Mouse (Mus musculus): ENCODE measurements at regions not wholly inside any gene's neighbourhood (a gene's known extent, or its start where the extent isn't known, plus 50 kb on each side); places are given as distances from the start of the nearest gene placed in this dataset.

DNA sequence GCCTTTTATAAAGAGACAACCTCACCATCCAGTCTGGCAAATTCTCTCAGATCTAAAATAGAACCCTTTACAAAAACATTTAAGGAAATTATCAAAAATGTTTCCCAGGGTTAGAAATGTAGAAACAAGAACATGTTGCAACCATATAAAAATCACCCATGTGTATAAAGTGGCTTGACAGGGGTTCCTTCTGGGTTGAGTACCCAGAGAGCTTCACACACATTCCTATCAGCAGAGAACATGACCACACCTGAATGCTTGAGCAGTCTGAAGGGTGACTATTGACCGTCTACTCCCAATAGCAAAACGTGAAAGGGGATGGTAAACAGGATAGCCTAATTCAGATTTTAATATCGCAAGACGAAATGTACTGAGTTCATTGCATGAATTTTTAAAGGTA, 57.8 kb upstream of the Zfand5 start:
- DNase-seq (ENCODE audit: low read depth, low spot score) = no peak

DNA sequence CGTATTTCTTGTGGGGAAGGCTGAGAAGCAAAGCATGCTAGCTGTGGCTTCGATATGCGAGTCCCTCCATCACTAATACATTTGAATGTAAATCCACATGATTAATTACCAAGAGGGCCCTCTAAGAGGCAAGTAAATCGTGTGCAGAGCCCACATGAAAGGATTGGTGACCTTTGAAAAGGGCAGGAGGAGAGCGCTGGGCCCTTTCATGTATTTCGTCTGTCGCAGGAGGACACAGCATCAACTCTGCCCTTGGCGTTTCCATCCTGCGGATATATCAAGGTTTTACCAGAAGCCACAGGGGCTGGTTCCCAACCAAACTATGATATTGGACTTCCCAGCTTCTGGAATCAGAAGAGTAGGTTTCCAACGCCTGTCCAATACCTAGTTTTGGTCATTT, 78.6 kb upstream of the Zfand5 start:
- DNase-seq (ENCODE audit: low read depth, low spot score) = no peak

DNA sequence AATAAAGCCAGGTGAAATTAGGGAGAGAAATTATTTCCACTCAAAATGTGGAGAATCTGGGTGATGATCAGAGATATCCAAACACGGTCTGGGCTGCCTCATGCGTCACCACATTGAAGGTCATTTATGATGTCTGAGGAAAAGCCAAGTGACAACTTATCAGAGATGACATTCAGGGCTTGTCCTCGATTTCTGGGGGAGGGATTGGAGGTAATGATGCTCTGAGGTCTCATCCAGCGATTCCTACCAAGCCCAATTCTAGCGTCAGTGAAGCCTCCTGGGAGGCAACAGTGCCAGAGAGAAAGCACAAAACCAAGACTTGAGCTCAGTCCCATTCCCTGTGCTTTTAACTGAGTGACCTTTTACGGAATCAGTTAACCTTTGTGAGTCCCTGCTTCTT, 79.5 kb upstream of the Zfand5 start:
- no peak for DNase-seq (ENCODE audit: low read depth, low spot score)

DNA sequence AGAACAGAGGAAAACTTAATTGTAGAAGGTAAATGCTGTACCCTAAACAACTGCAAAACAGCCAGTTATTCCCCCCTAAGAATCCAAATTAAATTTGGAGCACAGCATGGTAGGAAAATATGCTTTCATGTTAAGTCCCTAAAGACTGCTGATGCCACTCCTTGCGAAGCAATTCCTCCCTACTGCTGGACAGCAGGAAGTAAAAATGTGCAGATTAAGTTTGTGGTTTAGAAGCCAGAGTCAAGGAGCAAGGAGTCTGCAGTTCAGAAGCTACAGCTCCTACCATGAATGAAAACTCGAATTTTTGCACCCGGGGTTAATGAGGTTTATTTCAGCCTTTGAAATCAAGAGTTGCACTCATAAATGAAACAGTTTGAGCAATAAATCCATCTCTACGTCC, 82.9 kb upstream of the Zfand5 start:
- DNase-seq (ENCODE audit: low read depth, low spot score) = no peak

DNA sequence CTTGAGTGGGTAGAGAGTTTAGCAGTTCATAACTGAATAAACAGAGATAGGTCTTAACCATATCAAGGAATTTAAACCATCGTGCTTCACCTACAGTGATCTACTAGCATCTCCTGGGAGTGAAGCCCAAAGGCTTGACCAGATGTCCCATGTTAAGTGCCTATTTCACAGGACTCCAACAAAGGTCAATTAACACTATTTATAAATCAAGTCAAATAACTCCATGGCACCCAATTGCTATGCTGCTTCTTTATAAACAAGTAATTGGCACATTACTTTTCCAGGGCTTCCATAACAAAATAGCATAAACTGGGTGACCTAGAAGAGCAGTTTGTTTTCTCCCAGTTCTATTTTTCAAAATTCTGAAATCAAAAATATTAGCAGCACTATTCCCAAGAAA, 85.4 kb upstream of the Zfand5 start:
- DNase-seq (ENCODE audit: low read depth, low spot score) = no peak

DNA sequence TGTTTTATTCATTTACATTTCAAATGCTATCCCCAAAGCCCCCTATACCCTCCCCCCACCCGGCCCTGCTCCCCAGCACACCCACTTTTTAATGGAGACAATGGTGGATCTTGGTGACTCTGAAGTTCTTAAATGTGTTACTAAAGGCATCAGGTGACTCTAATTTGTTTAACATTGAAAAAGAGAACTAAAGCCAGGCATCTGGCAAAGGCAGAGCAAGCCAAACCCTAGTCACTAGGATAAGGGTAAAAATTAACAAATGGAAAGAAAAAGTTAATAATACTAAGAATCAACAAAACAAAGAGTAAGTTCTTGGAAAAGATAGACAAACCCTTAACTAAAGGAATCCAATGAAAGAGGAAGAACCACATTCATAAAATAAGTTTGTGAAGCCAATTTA, 86.1 kb upstream of the Zfand5 start:
- no peak for DNase-seq (ENCODE audit: low read depth, low spot score)

DNA sequence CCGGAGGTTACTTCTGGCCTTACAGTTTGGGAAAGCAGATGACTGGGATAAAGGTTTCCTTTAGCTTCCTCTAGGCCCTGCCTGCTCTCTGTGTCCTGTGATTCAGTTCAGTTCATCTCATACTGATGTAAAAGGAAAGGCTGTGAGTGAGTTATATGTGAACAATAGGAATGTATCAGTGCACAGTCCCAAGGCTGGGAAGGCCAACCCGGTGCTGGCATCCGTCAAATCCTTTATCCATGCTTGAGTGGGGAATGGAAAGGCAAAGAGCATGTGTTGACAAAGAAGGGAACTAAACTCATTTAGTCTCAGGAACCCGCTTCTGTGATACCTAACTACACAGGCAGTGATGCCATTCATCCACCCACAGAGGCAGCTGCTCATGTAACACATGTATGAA, 89.0 kb upstream of the Zfand5 start:
- DNase-seq (ENCODE audit: low read depth, low spot score) = no peak

DNA sequence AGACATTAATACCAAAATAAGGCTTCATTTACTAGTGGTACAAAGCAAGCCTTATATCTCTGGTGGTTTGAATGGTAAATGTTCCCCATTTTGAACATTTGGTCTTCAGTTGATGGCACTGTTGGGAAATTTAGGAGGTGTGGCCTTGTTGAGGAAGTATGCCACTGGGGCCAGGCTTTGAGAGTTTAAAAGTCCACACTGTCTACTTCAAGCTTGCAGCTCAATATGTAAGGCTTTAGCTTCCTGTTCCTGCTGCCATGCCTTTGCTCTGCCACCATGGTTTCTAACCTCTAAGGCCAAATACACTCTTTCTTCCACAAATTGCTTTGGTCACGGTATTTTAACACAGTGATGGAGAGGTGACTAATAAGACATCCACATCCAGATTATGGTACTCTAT, 92.2 kb upstream of the Zfand5 start:
- no peak for DNase-seq (ENCODE audit: low read depth, low spot score)

DNA sequence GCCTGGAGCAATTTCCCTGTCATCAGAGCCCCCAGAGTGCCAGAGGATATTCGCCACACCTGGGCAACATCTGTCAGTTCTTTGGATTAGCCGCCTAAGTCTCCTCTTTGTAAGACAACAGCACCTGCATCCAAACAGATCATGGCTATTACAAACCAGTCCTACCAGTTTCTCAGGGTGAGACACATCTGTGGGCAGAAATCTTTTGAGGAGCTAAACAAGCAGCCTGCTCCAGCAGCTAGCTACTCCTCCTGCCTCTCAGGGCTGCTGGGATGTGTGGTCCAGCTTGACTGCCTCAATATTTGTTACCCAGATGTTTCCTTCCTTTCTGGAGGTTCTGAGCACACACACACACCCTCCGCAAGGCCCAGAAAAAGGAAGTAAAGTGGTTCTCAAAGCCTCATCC, 96.6 kb upstream of the Zfand5 start:
- DNase-seq (ENCODE audit: low read depth, low spot score) = peak; percentile 2

DNA sequence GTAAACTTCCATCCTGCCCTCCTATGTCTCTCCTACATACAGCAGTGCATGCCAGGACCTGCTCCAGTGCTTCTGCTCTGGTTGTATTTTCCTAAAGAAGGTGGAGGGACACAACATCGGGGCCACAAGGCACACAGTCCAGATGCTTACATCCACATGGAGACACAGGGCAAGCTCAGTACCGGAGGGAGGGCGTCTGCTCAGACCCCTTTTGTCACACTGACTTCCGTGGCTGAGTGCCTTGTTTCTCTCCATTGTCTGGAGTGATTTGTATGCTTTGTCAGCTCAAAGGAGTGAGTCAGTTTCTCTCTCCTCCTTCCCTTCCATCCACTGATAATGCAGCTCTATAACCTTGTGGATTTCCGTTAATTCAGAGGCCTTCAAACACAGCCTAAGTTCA, 97.4 kb upstream of the Zfand5 start:
- DNase-seq (ENCODE audit: low read depth, low spot score) = no peak

DNA sequence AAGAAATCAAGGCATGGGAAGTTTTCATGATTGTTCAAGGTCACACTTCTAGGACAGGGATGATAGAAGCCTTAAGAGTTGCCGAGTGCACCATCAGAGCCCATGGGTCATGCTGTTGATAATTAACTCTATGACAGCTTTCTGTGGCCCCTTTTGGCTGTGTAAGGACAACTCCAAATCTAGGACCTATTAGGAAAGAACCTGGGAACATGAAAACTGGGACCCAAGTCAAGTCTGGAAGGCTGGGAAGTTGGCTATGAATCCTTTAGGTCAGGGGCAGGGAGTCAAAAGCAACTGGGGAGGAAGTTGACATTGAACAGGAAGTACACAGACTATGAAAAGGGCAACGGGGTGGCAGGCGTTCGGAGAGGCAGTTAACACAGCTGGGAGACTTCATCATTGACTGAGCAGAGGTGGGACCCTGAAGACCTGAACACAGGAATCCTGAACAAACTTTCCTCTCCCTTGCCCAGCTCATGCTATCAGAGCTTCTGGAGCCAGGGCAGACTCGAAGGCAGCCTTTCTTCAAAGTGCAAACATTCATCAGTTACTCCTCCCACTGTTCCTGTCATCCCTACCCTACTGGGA, 98.1 kb upstream of the Zfand5 start:
- DNase-seq (ENCODE audit: low read depth, low spot score) = no peak

DNA sequence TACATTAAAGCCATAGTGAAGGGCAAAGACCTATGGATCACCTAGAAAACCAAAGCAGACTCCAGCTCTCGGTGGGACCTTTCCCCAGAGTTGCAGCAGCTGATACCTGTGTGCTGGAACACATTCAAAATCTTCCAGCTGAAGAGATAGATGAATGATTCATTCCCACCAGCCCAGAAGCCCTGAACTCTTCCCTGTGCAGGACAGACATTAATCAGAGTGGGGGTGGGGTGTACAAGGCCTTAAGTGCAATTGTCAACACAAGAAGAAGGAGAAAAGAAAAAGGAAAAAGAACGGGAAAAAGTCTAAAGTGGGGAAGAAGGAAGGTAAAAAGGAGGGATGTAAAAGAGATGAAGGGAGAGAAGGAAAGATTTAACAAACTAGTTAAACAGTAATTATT, 100.9 kb upstream of the Zfand5 start:
- no peak for DNase-seq (ENCODE audit: low read depth, low spot score)

DNA sequence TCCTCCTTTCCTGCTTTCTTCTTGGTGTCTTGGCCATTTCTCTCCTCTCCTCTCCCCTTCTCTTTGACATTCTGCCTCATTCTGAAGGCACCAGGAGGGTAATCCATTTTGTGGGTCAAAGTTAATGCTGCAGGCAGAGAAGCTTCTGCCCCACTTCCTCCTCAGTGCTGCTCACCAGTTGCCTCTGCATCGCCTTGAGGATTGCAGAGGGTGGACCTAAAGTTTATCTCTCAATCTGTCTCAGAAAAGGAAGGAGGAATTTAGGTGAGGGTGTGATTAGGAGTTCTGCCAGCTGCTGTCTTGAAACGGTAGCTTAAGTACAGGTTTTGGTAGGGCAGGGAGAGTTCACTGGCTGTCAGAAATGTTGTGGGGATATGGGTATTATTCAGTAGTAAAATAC, 101.3 kb upstream of the Zfand5 start:
- no peak for DNase-seq (ENCODE audit: low read depth, low spot score)

DNA sequence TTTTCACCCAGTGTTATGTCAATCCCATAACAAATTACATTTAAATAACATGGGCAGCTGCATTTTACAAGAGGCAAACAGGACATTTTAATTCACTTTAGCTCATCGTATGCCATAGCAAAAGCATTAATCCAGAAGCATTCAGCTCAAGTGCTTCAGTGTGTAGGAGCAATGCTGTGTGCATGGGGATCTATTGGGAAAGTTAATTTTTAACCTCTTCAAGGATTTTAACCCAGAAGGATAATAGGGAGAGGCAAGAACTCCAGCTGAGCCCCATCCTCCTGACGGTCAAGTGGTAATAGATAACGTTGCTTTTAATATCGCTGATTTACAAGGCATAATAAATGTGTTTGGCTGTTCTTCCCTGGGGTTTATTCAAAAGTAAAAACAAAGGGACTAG, 105.1 kb upstream of the Zfand5 start:
- no peak for DNase-seq (ENCODE audit: low read depth, low spot score)

DNA sequence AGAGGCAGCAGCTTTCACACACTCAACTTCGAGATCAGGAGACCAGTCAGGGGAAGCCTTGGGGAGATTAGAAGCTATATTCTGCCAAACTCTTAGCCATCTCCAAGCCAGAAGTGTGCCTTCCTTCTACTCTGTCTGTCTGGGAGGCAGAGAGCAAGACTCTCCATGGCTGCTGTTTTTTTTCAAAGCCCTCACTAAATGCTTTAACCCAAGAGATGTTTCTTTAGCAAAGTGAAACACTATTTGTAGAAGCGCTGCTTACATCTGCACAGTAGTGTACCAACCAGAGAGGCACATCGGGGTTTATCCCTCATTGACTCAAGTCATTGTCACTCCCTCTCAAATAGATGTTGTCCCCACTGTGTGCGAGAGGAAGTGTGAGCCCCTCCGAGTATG, 105.6 kb upstream of the Zfand5 start:
- DNase-seq (ENCODE audit: low read depth, low spot score) = no peak

DNA sequence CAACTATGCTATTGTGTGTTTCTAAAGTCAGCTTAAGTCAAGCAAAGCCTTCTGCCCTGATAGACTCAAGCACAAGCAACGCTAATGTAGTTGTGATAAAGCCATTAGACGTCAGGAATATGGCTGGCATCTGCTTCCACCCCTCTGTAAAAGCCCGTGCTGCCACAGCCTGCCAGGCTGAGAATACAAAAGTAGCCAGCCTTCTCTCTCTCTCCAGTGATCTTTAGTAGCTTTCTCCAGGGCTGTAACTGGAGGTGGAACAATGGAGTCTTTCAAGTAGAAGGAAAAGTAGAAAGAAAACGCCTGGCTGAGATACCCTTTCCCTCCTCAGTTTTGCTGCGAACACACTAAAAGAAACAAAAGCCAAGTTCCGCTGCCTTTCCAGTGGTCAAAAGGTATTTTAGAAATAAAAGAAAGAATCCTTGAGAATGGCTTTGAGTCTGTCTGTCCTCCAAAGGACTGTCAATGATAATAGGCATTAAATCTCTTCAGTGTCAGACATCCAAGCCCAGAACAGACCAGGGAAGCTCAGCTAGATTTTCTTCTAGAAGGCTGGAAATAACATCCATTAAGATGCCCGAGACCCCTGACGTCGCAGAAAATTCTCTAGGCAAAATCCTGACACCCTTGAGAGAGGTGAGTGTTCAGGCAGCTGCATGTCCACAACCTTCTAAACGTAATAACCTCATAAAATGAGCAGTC, 106.2 kb upstream of the Zfand5 start:
- DNase-seq (ENCODE audit: low read depth, low spot score) = no peak

DNA sequence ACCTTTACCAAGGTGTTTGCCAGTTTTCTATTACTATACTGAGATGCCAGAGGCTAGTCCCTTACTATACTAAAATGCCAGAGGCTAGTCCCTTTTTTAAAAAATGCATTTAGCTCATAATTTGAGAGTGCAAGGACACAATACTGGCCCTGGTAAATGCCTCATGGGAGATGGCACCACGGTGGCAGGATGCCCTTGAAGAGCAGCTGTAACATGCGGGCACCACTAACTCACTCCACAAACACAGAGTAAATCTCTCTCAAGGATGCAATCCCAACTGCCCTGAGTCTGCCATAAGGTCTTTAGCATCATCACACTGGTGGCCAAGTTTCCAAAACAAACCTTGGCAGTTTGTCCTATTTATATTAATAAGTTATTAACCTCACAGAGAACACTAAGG, 108.1 kb upstream of the Zfand5 start:
- DNase-seq (ENCODE audit: low read depth, low spot score) = no peak

DNA sequence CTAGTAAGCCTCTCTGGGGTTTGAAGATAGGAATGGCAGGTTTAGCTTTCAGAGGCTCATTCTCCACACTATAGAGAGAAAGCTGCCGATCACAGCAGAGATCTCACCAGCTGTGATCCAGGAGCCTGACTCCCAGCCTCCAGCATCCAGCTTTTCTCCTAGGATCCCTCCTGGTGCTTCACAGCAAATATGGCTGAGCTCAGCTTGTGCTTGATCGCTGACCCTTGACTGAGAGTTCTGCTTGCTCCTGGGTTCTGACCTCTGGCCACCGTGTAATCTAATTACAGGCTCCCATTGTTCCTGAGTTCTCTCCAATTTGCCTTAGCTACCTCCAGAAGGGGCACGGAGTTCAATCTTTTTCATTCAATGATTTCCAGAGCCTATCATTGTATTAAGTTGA, 111.1 kb upstream of the Zfand5 start:
- DNase-seq (ENCODE audit: low read depth, low spot score) = no peak

DNA sequence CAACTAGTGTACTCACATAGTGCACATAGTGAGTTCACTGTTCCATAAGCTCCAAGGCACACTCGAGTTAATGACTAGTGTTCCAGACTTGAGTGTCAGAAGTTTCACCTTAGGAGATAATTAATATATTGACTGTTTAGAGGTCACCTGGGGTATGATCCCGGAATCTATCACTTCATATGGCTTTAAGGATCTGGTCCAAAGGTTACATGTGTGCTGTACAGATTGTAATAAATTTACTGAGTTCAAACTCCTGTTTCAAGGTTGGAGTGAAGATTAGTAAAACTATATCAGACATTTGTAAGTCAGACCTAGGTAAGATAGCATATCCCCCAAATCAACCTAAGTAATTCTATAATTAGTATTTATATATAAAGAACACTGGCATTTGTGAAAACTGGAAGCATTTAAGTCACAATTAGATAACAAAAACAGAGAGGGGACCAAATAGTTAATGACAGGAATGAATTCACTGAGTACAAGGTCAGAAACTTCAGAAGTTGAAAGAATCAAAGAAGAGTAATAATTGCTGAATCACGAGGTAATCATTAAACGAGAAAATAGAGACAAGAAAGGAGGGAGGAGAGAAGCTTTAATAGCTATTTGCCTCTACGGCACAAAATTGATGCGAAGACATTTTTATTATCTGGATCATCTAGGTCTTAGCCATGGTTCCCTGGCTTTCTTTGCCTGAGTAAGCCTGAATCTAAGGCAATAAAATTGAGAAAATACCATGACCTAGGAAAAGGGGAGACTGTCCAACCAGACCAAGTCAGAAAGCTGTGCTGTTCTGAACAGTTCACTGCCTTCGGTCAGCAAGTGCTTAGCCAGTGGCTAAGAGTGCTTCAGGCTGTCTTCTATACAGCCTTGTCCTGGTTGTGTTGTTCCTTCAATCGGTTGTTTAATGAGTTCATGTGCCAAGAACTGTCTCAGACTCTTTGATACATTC, 112.6 kb upstream of the Zfand5 start:
- no peak for DNase-seq (ENCODE audit: low read depth, low spot score)

DNA sequence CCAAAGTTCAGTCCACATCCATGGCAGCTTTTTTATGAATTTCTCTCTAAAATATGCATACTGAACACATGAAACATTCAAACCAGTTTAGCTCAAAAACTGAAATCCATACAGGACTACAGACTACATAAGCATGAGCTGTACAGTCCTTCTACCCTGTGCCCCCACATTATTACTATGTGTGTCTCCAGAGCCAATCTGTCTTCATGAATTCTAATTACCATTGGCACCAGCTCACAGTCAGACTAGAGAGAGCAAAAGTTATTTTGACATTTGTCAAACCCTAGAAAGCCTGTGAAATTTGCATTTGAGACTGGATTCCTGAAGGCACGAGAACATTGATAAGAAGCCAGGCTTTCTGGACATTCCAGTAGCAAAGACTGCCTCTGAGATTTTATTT, 117.9 kb upstream of the Zfand5 start:
- no peak for DNase-seq (ENCODE audit: low read depth, low spot score)

DNA sequence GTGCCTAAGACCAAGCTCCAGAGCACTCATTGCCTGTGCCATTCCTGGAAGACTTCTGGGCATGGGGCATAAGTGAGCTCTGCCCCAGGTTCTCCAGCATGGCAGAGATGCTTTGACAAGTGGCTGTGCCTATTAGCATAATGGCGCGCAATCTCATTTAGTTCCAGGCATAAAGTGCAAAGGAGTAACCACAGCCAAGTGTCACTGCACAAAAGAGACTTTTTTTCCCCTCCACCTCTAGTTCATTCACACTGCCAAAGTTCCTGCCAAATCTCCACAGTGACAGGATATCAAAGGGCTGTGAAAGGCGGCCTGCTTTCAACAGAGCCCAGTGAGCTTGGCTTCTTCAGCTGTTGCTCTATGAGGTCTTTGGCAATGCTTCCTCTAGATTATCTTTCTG, 120.1 kb upstream of the Zfand5 start:
- DNase-seq (ENCODE audit: low read depth, low spot score) = no peak

DNA sequence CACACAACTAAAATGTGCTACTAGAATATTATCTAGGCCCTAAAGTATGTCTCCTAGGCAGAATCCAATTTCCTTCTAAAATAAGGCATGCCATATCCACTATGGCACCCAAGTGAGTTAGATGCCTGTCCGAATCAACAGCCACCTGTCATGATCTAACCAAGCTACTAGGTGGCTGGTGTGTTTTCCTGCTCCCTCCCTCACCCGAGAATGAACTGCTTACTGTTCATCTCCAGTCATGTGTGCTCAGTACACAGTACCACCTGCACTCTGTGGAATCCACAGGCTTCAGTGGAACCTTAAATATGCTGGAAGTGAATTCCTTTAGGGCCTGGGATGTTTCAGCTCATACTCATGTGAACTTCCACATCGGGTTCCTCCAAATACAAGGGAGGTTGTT, 121.2 kb upstream of the Zfand5 start:
- DNase-seq (ENCODE audit: low read depth, low spot score) = no peak

DNA sequence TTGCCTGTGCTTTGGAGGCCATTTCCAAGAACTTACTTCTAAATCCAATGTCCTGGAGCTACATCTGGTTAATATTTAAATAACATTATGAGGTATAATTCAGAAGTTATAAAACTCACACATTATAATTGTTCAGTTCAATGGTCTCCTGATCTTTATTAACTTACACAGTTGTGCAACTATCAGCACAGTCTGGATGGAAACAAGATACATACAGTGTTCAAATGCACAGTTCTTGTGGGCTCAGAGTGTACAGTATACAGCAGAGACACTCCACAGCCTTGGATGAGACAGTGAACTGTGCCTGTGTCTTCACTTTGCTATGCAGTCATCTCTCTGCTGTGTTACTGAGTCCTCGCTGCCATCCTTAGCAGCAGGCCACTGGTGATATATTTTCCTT, 121.8 kb upstream of the Zfand5 start:
- no peak for DNase-seq (ENCODE audit: low read depth, low spot score)
